Mouse (Mus musculus): Measurements from ENCODE around the gene Nup85. TPM values are rescaled to one million over a fixed set of nuclear protein-coding genes. Genes with fewer than 3 reads are reported as not detected.

Gene Nup85
- total and polyA plus RNA-seq, 3 experiments: 57.5 to 172 (median 87.7) TPM

GRCm38 (mm10) chr11:115618732-115619516, 54.7 kb downstream of the Nup85 start:
- no peaks in the 10 kb centered on the region for H3K9me3 ChIP-seq (replicated peaks)
- ATAC-seq (ENCODE audit: extremely low read depth, insufficient number of reproducible peaks, low FRiP score, poor library complexity, severe bottlenecking): no peak
- no peaks in the 10 kb centered on the region for H3K27me3 ChIP-seq (ENCODE audit: insufficient read depth, low read length)
- no peak for DNase-seq (ENCODE audit: low spot score)
- TF ChIP-seq GATA1 (IDR thresholded peaks at IDR 0.05; ENCODE audit: borderline replicate concordance, low read length) (no peak), POLR2AphosphoS5 (IDR thresholded peaks at IDR 0.05; ENCODE audit: insufficient replicate concordance, low read depth, low read length) (no peak), TAL1 (conservative IDR thresholded peaks at IDR 0.05; ENCODE audit: low read depth, low read length) (no peak), GATA2 (IDR thresholded peaks at IDR 0.05; ENCODE audit: borderline replicate concordance, low read depth, low read length) (no peak), CTCF (IDR thresholded peaks at IDR 0.05; ENCODE audit: low read depth, low read length) (no peak)
- H3K4me1 ChIP-seq (ENCODE audit: insufficient read depth, low read depth, low read length): peaks cover 17% of the 10 kb centered on the region
- peaks cover 98% of the 10 kb centered on the region for H3K36me3 ChIP-seq (replicated peaks)
- H3K4me3 ChIP-seq (ENCODE audit: low read depth, low read length): no peak overlapping the region

GRCm38 (mm10) chr11:115619949-115620348, 55.7 kb downstream of the Nup85 start:
- H3K4me3 ChIP-seq (ENCODE audit: low read depth, low read length): no peak overlapping the region
- TF ChIP-seq GATA2 (IDR thresholded peaks at IDR 0.05; ENCODE audit: borderline replicate concordance, low read depth, low read length): no peak
- TF ChIP-seq POLR2AphosphoS5 (IDR thresholded peaks at IDR 0.05; ENCODE audit: insufficient replicate concordance, low read depth, low read length): no peak
- no peak for TF ChIP-seq GATA1 (IDR thresholded peaks at IDR 0.05; ENCODE audit: borderline replicate concordance, low read length)
- TF ChIP-seq CTCF (IDR thresholded peaks at IDR 0.05; ENCODE audit: low read depth, low read length): no peak
- no peak for TF ChIP-seq TAL1 (conservative IDR thresholded peaks at IDR 0.05; ENCODE audit: low read depth, low read length)
- DNase-seq (ENCODE audit: low spot score) (no peak), ATAC-seq (ENCODE audit: extremely low read depth, insufficient number of reproducible peaks, low FRiP score, poor library complexity, severe bottlenecking) (no peak)
- peaks cover 14% of the 10 kb centered on the region for H3K4me1 ChIP-seq (ENCODE audit: insufficient read depth, low read depth, low read length)
- H3K36me3 ChIP-seq (replicated peaks): peaks cover 99% of the 10 kb centered on the region
- H3K27me3 ChIP-seq (ENCODE audit: insufficient read depth, low read length): no peaks in the 10 kb centered on the region
- no peaks in the 10 kb centered on the region for H3K9me3 ChIP-seq (replicated peaks)

GRCm38 (mm10) chr11:115623487-115624070, 59.3 kb downstream of the Nup85 start:
- Histone ChIP-seq H3K4me3 (ENCODE audit: low read depth, low read length) (no peak overlapping the region), H3K9me3 (replicated peaks) (no peaks in the 10 kb centered on the region), H3K27me3 (ENCODE audit: insufficient read depth, low read length) (no peaks in the 10 kb centered on the region), H3K36me3 (replicated peaks) (peaks cover 76% of the 10 kb centered on the region), H3K4me1 (ENCODE audit: insufficient read depth, low read depth, low read length) (peaks cover 34% of the 10 kb centered on the region)
- no peak for TF ChIP-seq GATA2 (IDR thresholded peaks at IDR 0.05; ENCODE audit: borderline replicate concordance, low read depth, low read length)
- TF ChIP-seq CTCF (IDR thresholded peaks at IDR 0.05; ENCODE audit: low read depth, low read length): peak; percentile 25; the same call in 1 of the 2 replicates
- DNase-seq (ENCODE audit: low spot score): no peak
- no peak for ATAC-seq (ENCODE audit: extremely low read depth, insufficient number of reproducible peaks, low FRiP score, poor library complexity, severe bottlenecking)

- H3K4me3 ChIP-seq (ENCODE audit: low read depth, low read length): no peak overlapping the region; the same call in 1 of the 2 replicates
- ATAC-seq (ENCODE audit: extremely low read depth, insufficient number of reproducible peaks, low FRiP score, poor library complexity, severe bottlenecking) (no peak), DNase-seq (ENCODE audit: low spot score) (no peak)
- TF ChIP-seq TAL1 (conservative IDR thresholded peaks at IDR 0.05; ENCODE audit: low read depth, low read length) (no peak), GATA2 (IDR thresholded peaks at IDR 0.05; ENCODE audit: borderline replicate concordance, low read depth, low read length) (no peak), GATA1 (IDR thresholded peaks at IDR 0.05; ENCODE audit: borderline replicate concordance, low read length) (no peak), CTCF (IDR thresholded peaks at IDR 0.05; ENCODE audit: low read depth, low read length) (no peak), POLR2AphosphoS5 (IDR thresholded peaks at IDR 0.05; ENCODE audit: insufficient replicate concordance, low read depth, low read length) (no peak)
- peaks cover 53% of the 10 kb centered on the region for H3K36me3 ChIP-seq (replicated peaks)
- peaks cover 50% of the 10 kb centered on the region for H3K4me1 ChIP-seq (ENCODE audit: insufficient read depth, low read depth, low read length)
- H3K27me3 ChIP-seq (ENCODE audit: insufficient read depth, low read length): no peaks in the 10 kb centered on the region
- no peaks in the 10 kb centered on the region for H3K9me3 ChIP-seq (replicated peaks)
Measured at GRCm38 (mm10) chr11:115625877-115626276, 61.6 kb downstream of the Nup85 start.

- TF ChIP-seq POLR2AphosphoS5 (IDR thresholded peaks at IDR 0.05; ENCODE audit: insufficient replicate concordance, low read depth, low read length) (no peak), GATA1 (IDR thresholded peaks at IDR 0.05; ENCODE audit: borderline replicate concordance, low read length) (no peak), TAL1 (conservative IDR thresholded peaks at IDR 0.05; ENCODE audit: low read depth, low read length) (no peak), GATA2 (IDR thresholded peaks at IDR 0.05; ENCODE audit: borderline replicate concordance, low read depth, low read length) (no peak), CTCF (IDR thresholded peaks at IDR 0.05; ENCODE audit: low read depth, low read length) (no peak)
- peak overlapping the region; percentile 92 for H3K4me3 ChIP-seq (ENCODE audit: low read depth, low read length)
- H3K36me3 ChIP-seq (replicated peaks): peaks cover 43% of the 10 kb centered on the region
- ATAC-seq (ENCODE audit: extremely low read depth, insufficient number of reproducible peaks, low FRiP score, poor library complexity, severe bottlenecking) (no peak), DNase-seq (ENCODE audit: low spot score) (no peak)
- no peaks in the 10 kb centered on the region for H3K27me3 ChIP-seq (ENCODE audit: insufficient read depth, low read length)
- H3K9me3 ChIP-seq (replicated peaks): no peaks in the 10 kb centered on the region
- H3K4me1 ChIP-seq (ENCODE audit: insufficient read depth, low read depth, low read length): peaks cover 61% of the 10 kb centered on the region
Measured at GRCm38 (mm10) chr11:115626824-115627616, 62.8 kb downstream of the Nup85 start.
